Mouse (Mus musculus) embryonic fibroblast, embryonic 13.5 days (primary cell): ENCODE measurements around the gene Shisal1.

Source experiments
- CTCF ChIP-seq: IDR thresholded peaks from 2 replicates; pipeline ENCODE4 v1.5.1; 2011; ENCODE audit warnings: mild to moderate bottlenecking, control low read depth, low read length, moderate library complexity, borderline replicate concordance; ENCODE audit not compliant: insufficient read depth
- POLR2A ChIP-seq: IDR thresholded peaks from 2 replicates; pipeline ENCODE4 v1.6.1; 2011; ENCODE audit warnings: low read depth, mild to moderate bottlenecking, control low read depth, low read length, moderate library complexity

DNA sequence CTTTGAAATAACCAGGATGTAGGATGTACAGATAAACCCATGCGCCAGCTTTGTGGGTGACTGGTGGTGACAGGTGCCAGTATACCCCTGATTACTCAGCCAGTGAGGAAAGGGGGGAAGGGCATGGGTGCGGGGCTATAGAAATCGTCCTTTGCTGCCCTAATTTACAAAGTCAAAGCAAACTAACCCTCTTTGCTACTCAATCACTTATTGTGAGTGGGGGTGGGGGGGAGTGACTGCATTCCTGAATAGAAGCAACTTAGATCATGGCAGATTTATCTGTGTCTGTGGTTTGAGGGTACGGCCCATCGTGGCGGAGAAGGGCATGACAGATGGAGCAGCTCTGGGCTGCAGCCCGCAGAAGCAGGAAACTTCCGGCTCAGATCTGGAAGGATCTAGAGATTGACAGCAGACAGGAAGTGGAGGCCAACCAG, 58.2 kb downstream of the Shisal1 start:
- TF ChIP-seq CTCF (no peak), POLR2A (no peak)
